Mouse (Mus musculus) retina, adult 2 months (tissue): ENCODE measurements around the gene E030018B13Rik.

Experiments used
- DNase-seq: peaks from one replicate; pipeline ENCODE4 v3.0.0-alpha.2; 2012; ENCODE audit warnings: low read depth, low spot score

E030018B13Rik gene

DNA sequence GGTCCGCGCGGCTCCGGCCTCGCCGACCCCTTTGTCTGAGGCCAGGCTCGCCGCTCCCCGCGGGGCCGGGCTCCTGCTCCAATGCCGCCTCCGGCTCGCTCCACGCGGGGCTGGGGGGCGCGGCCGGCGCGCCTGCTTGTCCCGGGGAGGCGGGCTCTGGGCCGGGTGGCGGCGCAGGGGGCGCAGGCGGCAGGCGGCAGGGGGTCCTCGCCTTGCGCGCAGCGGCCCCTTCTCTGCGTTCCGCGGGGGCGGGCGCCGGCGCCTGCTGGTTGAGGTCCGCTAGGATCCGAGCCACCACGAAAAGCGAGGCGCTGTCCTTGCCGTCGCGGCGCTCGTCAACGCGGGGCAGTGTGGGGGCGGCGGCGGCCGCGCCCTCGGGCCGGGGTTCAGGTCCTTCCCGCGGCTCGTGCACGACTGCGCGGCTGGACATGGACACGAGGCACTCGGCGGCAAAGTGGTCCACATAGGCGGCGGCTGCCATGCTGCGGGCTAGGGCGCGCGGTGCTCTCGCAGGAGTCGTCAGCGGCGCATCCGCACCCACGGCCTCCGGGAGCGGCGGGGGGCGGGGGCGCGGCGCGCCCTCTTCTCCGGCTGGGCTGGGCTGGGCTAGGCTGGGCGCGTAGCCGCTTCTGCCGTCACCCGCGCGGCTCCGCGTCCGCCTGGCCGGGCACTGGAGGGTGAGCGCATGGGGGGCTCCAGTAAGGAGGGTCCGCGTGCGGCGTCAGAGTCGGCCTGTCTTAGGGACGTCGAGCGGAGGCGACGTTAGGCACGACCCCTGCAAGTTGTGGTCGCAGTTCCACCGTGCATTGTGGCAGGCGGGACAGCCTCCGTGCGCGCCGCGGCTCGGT is 21.6 kb downstream of the E030018B13Rik start:
- DNase-seq = no peak

DNA sequence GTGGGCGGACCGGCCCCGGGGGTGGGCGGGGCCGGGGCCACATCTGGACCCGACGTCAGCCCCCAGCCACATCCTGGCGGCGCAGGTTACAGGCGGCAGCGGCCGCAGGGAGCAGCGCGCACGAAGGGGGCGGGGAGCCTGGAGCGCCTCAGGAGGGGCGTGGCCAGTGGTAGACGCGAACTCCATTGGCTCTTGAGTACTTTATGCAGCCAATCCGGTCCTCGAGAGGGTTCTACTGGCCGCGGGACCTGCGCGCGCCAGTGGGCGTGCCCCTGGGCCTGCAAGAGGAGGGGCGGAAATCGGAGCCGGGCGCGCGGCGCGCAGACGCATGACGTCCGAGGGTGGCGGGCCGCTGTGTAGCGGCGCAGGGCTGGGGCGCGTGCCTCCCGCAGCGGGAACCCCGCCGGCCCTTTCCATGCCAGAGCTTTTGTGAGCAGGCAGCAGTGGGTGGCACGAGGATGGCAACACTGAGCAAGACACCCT is 22.3 kb downstream of the E030018B13Rik start, which contains the start of gene Klf13:
Klf13 (minus strand) TSS at position 2 of the 483 bp plus-strand sequence.
- peak; percentile 93 for DNase-seq

DNA sequence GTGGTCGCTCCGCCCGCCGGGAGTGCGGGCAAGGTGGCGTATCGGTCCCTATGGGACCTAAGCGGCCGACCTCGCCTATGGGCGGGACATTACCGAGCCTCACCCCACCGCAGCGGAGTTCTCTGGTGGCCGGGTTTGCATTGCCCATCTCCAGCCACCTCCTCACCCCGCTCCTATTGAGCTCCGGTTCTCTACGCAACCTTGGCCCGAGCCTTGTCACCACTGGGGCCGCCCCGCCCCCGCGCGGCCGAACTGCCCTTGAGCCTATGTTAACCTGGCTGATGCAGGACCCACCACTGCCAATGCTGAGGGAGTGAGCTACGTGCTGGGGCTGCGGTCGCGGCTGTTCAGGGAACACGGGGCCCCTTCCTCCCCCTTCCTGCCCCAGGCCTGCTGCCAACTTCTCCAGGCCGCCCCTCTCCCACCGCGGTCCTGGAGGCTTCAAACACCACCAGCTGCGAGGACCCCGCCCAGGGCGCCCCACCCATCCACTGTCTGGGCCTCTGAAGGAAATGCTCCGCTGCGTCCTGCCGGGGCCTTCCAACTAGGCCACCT is 22.8 kb downstream of the E030018B13Rik start:
- no peak for DNase-seq

DNA sequence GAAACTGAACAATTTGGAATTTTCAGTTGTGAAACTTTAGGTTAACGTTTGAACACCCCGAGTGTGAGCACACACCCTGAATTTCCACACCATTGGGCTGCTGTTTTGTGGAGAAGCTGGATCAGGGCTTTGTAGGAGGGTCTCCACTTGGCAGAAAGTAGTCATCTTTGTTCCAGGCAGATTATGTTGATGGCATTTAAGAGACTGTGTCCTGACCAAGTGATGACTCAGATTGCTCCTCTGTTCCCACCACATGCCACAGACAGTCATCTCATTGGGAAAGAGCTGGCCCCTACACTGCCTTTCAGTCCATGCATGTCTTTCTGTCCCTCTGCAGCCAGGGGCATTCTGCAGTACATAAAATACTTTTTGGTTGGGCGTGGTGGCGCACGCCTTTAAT is 23.7 kb downstream of the E030018B13Rik start:
- no peak for DNase-seq

- no peak for DNase-seq
Observed at GRCm38 (mm10) chr7:63941050-63941449, 24.4 kb downstream of the E030018B13Rik start.

- DNase-seq = no peak
Observed at GRCm38 (mm10) chr7:63941501-63941900, 24.8 kb downstream of the E030018B13Rik start.

DNA sequence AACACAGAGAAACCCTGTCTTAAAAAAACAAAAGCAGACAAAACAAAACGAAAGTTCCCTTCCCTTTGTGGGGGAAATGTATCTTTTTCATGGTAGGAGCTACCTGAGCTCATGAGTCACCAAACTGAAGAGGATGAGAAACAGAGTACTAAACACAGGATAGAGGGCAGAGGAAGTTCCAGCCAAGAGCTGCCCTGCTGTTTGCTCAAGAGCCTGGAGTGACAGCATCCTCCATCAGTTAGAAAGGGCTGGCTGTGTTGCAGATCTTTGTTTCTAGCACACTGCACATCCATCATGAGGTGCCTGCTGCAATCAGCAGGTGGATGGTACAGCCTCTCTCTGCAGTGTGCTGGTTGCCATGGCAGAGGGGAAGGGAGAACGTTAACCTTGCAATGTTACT is 27.3 kb downstream of the E030018B13Rik start:
- DNase-seq = no peak

DNA sequence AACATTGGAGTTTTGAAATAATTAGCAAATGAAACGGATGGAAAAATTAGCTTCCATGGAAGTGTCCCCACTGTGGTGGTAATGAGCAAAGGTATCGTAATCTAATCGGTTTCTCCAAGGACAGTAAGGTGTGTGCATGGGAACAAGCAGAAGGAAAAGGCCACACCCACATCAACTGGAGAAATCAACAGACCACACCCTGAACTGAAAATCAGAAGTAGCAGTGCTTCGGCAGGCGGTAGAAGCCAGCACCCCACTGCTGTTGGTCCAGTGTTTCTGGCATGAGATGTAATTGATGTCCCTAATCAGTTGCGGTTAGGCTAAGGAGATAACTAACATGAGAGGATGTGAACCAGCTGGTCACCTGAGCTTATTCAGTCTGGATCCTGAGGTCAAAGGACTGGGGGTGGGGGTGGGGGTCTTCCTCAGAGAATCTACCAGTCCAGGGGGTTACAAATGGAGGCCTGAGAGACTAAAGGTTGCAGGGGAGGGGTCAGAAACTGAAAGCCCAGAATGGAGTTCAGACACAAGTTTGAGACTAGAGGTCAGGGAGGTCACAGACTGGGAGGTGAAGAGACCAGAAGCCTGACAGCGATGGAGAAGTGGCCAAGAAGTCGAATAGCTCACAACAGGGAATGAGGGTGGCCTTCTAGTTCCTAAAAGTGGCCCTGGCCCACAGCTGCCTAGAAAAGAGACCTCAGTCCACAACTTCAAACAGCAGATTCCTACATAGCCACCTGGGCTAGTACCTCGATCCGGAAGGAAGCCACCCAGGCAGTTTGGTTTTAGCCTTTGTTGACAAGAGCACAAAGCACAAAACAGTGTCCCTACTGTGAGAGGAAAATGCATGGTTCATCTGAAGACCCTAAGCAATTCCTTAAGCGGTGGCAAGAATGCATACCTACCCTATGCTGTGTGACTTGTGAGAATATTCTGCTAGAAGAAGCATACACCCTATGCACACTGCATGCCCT is 31.1 kb downstream of the E030018B13Rik start:
- DNase-seq = no peak

- DNase-seq = no peak
Observed at GRCm38 (mm10) chr7:63949176-63949575, 32.5 kb downstream of the E030018B13Rik start.

- no peak for DNase-seq
Observed at GRCm38 (mm10) chr7:63950931-63951607, 34.4 kb downstream of the E030018B13Rik start.

DNA sequence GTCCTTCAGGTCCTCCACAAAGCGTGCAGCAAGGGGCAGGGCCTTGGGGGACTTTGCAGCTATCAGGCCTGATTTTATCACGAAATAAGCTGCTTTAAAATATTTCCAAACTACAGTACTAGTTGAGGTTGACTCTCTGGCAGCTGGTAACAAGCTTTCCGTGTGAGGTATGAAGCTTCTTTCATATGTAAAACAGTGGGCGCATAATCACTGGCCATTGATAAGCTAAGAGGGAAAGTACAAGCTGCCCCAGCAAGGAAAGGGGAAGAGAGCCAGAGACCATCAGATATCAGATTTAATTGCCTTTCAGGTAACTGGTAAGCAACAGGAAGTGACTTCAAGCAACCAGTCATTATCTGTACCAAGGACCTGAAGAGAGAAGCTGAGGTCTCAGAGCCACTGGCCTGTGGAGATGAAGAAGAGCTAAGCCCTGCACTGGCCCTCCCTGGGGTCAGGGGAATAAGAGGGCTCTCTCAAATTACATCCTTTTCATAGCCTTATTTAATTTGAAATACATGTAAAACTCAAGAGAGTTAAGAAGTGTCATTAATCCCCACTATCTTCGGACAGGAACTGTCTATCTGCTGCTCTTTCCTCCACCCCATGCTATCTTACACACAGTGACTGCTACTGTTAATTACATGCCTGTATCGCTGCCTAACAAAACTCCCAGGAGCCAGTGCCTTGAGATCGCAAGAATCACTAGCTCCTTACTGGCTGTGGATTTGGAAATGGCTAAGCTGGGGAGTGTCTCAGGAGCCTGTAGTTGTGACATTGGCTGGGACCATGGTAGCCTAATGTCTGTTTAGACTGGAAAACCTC is 35.6 kb downstream of the E030018B13Rik start:
- no peak for DNase-seq

DNA sequence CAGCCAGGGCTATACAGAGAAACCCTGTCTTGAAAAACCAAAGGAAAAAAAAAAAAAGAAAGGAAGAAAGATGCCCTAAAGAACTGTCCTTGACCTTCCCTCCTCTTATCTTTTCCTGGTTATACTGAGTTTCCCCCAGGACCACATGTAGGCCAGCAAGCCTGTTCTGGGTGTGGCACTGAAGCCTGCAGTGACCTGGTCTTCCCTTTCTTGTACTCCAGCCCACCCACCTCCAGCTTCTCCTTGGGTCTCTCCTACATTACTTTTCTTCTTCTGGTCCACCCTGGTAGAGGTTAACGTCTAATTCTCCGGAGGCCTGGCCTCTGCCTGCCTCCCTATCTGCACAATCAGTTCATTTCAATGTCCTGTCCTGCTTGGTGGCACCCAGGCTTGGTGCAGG is 38.8 kb downstream of the E030018B13Rik start:
- no peak for DNase-seq

DNA sequence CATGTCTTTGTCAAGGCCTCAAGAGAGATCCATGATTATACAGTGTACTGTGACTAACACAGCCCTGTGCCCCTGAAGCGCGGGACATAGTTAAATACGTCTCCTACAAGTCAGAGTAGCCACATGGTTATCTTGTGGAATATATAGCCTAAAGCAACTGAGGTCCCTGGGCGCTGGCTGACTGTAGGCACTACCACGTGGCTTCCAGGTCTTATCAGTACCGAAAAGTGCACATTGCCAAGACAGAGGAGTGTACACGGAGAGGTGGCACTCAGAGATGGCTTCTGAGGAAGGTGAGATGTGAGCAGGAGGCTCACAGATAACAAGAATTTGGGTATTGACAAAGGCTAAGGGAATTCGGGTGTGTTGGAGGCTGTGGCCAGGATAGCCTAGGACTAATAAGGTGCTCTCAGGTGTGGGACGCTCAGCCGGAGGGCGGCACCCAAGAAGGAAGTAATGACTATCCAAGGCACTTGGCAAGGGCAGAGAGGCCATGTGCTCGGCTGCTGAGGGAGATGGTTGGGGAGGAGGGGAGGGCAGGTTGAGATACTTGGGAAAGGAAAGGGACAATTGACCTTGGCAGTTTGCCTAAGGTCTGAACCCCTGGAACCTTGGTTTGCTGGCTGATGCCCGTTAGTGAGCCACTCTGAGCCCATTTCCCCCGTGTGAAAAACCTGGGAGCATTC is 39.6 kb downstream of the E030018B13Rik start:
- DNase-seq = no peak

- no peak for DNase-seq
Observed at GRCm38 (mm10) chr7:63956981-63957713, 40.5 kb downstream of the E030018B13Rik start.

DNA sequence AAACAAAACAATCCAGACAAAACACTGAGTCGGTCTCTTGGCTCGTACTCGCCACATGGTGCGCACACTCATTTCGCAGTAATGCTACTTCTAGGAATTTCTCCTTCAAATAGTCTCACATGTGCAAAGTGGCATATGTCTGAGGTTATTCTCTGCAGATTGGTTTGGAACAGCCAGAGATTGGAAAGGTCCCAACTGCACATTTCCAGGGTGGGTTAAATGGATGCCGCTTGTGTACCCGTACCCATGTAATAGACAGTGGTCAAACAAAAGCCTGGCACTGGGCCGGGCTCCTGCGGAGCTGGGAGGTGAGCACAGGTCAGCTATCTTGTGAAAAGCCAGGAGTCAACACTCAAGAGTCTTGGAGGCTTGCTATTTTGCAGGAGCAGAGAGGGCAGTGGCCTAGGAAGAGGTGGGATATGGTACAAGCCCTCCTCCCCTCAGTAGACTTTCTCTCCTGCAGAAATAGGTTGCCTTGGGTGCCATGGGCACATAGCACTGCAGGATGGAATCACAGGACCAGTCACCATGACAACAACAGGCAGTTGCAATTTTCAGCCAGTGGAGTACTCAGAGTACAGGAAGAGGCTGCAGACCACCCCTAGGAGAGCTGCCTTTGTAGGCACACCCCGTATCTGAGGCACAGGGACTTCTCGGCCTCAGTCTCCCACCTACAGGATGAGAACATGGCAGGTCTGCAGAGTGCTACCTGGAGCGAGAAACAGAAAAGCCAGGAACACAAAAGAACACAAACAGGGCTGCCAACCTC is 41.4 kb downstream of the E030018B13Rik start:
- DNase-seq = no peak

DNA sequence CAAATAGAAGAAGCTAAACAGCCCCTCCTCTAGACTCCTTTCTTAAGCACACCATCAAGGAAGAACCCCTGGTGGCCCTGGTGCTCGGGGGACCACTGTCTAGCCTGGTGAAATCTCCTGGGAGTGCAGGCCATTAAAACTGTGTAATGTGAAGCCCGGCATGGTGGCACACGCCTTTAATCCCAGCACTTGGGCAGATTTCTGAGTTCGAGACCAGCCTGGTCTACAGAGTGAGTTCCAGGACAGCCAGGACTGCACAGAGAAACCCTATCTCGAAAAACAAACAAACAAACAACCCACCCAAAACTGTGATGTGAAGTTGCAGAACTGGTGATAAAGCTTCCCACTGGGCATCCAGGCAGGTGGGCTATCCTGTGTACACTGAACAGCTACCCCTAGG is 47.0 kb downstream of the E030018B13Rik start:
- no peak for DNase-seq

GRCm38 (mm10) chr7:63964121-63964520 is 47.5 kb downstream of the E030018B13Rik start:
- no peak for DNase-seq

GRCm38 (mm10) chr7:63965135-63965534 is 48.5 kb downstream of the E030018B13Rik start:
- no peak for DNase-seq
